ENCODE assay signal across 7 mouse cellular contexts in the genomic region with DNA sequence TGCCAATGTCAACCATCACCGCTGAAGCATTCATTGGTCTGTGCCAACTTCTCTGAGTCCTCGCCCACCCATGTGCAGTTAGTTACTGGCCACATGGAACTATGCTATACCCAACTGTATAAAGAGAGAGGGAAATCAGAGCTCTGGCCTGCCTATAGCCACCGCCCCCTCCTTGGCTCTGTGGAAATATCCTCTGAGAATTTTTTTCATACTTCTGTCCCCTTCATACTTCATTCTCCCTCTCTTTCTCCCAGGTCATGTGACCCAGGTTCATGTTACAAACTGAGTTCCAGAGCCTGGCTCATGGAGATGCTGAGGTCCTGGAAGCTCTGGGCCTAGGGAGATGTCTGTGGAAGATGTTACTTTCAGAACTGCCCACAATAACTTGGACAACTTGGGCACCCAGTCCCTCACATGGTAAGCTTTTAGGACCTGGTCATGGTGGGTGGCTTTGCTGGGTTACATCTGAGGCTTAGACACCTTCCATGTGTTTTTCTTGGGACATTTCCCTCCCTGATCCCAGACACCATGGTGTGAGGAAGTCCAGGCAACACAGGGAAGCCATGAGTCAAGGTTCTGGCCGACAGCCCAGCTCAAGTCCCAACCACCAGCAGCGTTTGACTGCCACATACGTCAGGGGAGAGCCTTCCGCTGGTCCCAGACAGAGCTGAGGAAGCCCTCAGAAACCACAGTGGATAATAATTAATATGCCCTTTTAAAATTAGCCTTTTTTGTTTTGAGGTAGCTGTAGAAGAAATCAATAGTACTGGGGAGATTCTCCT.
DNase-seq lines count a peak whose midpoint lies in the region; ATAC-seq and TF ChIP-seq lines count a peak whose summit lies in the region.

No protein-coding gene starts in this region.

- 68% methylated on average over 7 of the region's 7 CpGs for WGBS in kidney, embryonic 16.5 days
- WGBS in liver, embryonic 12.5 days (ENCODE audit: insufficient replicate concordance): 56% methylated on average over 7 of the region's 7 CpGs

- H3K4me1 ChIP-seq in kidney, embryonic 16.5 days (ENCODE audit: insufficient read depth, low read length): no peaks in the 10 kb centered on the region
- H3K4me1 ChIP-seq in liver, embryonic 12.5 days: peaks cover 16% of the 10 kb centered on the region

- H3K27ac ChIP-seq in kidney, embryonic 16.5 days (ENCODE audit: low read length): no peak overlapping the region
- H3K27ac ChIP-seq in liver, embryonic 12.5 days: no peak overlapping the region

- H3K27me3 ChIP-seq in C2C12 (ENCODE audit: control insufficient read depth, insufficient read depth, insufficient read length): no peaks in the 10 kb centered on the region
- no peaks in the 10 kb centered on the region for H3K27me3 ChIP-seq in Patski
- H3K27me3 ChIP-seq in kidney, embryonic 16.5 days (ENCODE audit: insufficient read depth, low read length): no peaks in the 10 kb centered on the region
- peaks cover 7% of the 10 kb centered on the region; the same call in 1 of the 2 replicates for H3K27me3 ChIP-seq in liver, embryonic 12.5 days (replicated peaks)

- intact Hi-C loops in gastrocnemius, postnatal 14 days (cut with DNase I; ENCODE audit: low total_unique reads): loop anchor here (5.0 kb wide), 1 partner anchor 212 kb away; no protein-coding TSS in a partner anchor

- H3K9ac ChIP-seq in kidney, embryonic 16.5 days (replicated peaks; ENCODE audit: low read length): no peak overlapping the region
- no peak overlapping the region for H3K9ac ChIP-seq in liver, embryonic 12.5 days

- DNase-seq in Patski (ENCODE audit: low read depth, low spot score): peak; percentile 99
- DNase-seq in gastrocnemius, postnatal 14 days: peak; percentile 42
- peak; percentile 80 to 88 for DNase-seq in lung, postnatal 4 days

- no peaks in the 10 kb centered on the region for H3K9me3 ChIP-seq in kidney, embryonic 16.5 days (ENCODE audit: low read length)
- H3K9me3 ChIP-seq in liver, embryonic 12.5 days (replicated peaks): no peaks in the 10 kb centered on the region

- CTCF ChIA-PET in Patski (lab: Charles Lee): interaction anchor here (1.1 to 1.2 kb wide), 2 partner anchors 156 to 313 kb away, joined by 3 read pairs; no protein-coding TSS in a partner anchor

- in situ Hi-C loops in Patski (cut with MboI; ENCODE audit: low pct_unique_long_range_greater_than_20kb): loop anchor here (5.0 to 25.0 kb wide), 6 partner anchors 90 to 948 kb away; partner anchors contain the start of genes E030018B13Rik and Trpm1

- H3K4me3 ChIP-seq in C2C12 (ENCODE audit: insufficient read depth, poor library complexity, severe bottlenecking): no peak overlapping the region
- no peak overlapping the region for H3K4me3 ChIP-seq in kidney, embryonic 16.5 days (ENCODE audit: low read length)
- no peak overlapping the region for H3K4me3 ChIP-seq in liver, embryonic 12.5 days

- TF ChIP-seq CTCF in C2C12 (IDR thresholded peaks at IDR 0.05; ENCODE audit: control insufficient read depth, insufficient read depth, insufficient read length) (no peak), Patski (IDR thresholded peaks at IDR 0.05) (no peak)

- POLR2A ChIA-PET in Patski (lab: Charles Lee): interaction anchor here (1.1 kb wide), 1 partner anchor 11 kb away, joined by 3 read pairs; no protein-coding TSS in a partner anchor

- H3ac ChIP-seq in C2C12 (ENCODE audit: control insufficient read depth, insufficient read length, low read depth): no peak overlapping the region

- no peak overlapping the region for H3K4me2 ChIP-seq in kidney, embryonic 16.5 days (replicated peaks; ENCODE audit: low read depth, low read length)
- H3K4me2 ChIP-seq in liver, embryonic 12.5 days: no peak overlapping the region

- H3K79me3 ChIP-seq in C2C12 (ENCODE audit: low read depth): no peaks in the 10 kb centered on the region

- H3K36me3 ChIP-seq in C2C12 (ENCODE audit: control insufficient read depth, insufficient read depth): no peaks in the 10 kb centered on the region
- H3K36me3 ChIP-seq in kidney, embryonic 16.5 days (ENCODE audit: insufficient read depth, low read length): no peaks in the 10 kb centered on the region
- H3K36me3 ChIP-seq in liver, embryonic 12.5 days: no peaks in the 10 kb centered on the region

- no peaks in the 10 kb centered on the region for H3K79me2 ChIP-seq in C2C12 (ENCODE audit: control insufficient read depth, insufficient read depth)

- peak; percentile 98 for ATAC-seq in Patski
- peak; percentile 74 for ATAC-seq in kidney, embryonic 16.5 days (ENCODE audit: low FRiP score, low TSS enrichment)
- ATAC-seq in activated CD4-positive, CD25-positive, alpha-beta regulatory T cell, adult 4 months: no peak
- ATAC-seq in liver, embryonic 12.5 days: no peak

TF ChIP-seq in C2C12, 6 proteins besides CTCF, POLR2A, EP300 and RAD21:
- TF ChIP-seq MYOD1 (IDR thresholded peaks at IDR 0.05; ENCODE audit: control insufficient read depth, insufficient read length, low read depth): no peak
- no peak for TF ChIP-seq FOSL1 (IDR thresholded peaks at IDR 0.05; ENCODE audit: insufficient read depth, low read length, poor library complexity, severe bottlenecking)
- TF ChIP-seq USF1 (IDR thresholded peaks at IDR 0.05; ENCODE audit: low read depth): peak; percentile 95
- TF ChIP-seq MAX (IDR thresholded peaks at IDR 0.05): peak; percentile 74
- no peak for TF ChIP-seq CEBPB (IDR thresholded peaks at IDR 0.05; ENCODE audit: low read depth)

Comparison
In these comparisons a context has a peak if more than half of its experiments do, and no peak if none do; other contexts are left out.
1. ATAC-seq: peak in Patski (single experiment) and kidney, embryonic 16.5 days (single experiment); none in activated CD4-positive, CD25-positive, alpha-beta regulatory T cell, adult 4 months (single experiment) and liver, embryonic 12.5 days (single experiment).
2. DNase-seq: peak in every context shown above with its lines; median percentile 99 in Patski; 84 in lung, postnatal 4 days; 42 in gastrocnemius, postnatal 14 days.